ENCODE assay signal across 13 mouse cellular contexts in genomic region chr3:101071576-101071975, GRCm38 (mm10). TPM values are rescaled to one million over a fixed set of nuclear protein-coding genes. Genes with fewer than 3 reads are reported as not detected.
DNase-seq lines count a peak whose midpoint lies in the region; ATAC-seq and TF ChIP-seq lines count a peak whose summit lies in the region.
"Had no signal": no experiment of that assay in that cellular context is flagged by ENCODE, and none has a peak within 500 bp of the region (broad histone marks: within the 10 kb centered on the region; RNA-seq: fewer than 3 reads in every experiment).

No protein-coding gene starts in this region.

- H3K27me3 ChIP-seq in heart, embryonic 10.5 days (ENCODE audit: insufficient read depth, poor library complexity, severe bottlenecking), result no peaks in the 10 kb centered on the region
- H3K27me3 ChIP-seq in lung, embryonic 15.5 days, result no peaks in the 10 kb centered on the region
- no peaks in the 10 kb centered on the region for H3K27me3 ChIP-seq in forebrain, embryonic 16.5 days (replicated peaks; ENCODE audit: control insufficient read depth, insufficient read depth, low read length)
- H3K27me3 ChIP-seq in stomach, postnatal 0 days (ENCODE audit: control insufficient read depth, insufficient read depth, low read length), result no peaks in the 10 kb centered on the region
- no peaks in the 10 kb centered on the region for H3K27me3 ChIP-seq in intestine, embryonic 15.5 days (replicated peaks)

- no peak overlapping the region for H3K4me3 ChIP-seq in heart, embryonic 10.5 days
- no peak overlapping the region for H3K4me3 ChIP-seq in lung, embryonic 15.5 days
- no peak overlapping the region for H3K4me3 ChIP-seq in forebrain, embryonic 16.5 days (replicated peaks; ENCODE audit: low read length)
- no peak overlapping the region for H3K4me3 ChIP-seq in stomach, postnatal 0 days (ENCODE audit: low read depth, low read length)
- H3K4me3 ChIP-seq in intestine, embryonic 15.5 days (replicated peaks), result no peak overlapping the region

- TF ChIP-seq CTCF in stomach, postnatal 0 days (IDR thresholded peaks at IDR 0.05; ENCODE audit: low read depth), result no peak

- DNase-seq in heart, embryonic 10.5 days (ENCODE audit: low spot score), result no peak
- no peak for DNase-seq in heart, postnatal 25 days (ENCODE audit: low spot score)
- DNase-seq in lung, postnatal 25 days (ENCODE audit: low spot score), result no peak
- no peak for DNase-seq in stomach, postnatal 0 days (ENCODE audit: low spot score)
- DNase-seq in embryo, embryonic 9.5 days (ENCODE audit: extremely low spot score), result no peak
- DNase-seq: cerebellum, adult 18-20 months; kidney, adult 11 months; kidney, postnatal 36 days; lung, postnatal 14 days had no signal

- TF ChIP-seq EP300 in stomach, postnatal 0 days (optimal IDR thresholded peaks at IDR 0.05), result no peak

- no peak overlapping the region for H3K9ac ChIP-seq in lung, embryonic 15.5 days
- no peak overlapping the region for H3K9ac ChIP-seq in forebrain, embryonic 16.5 days (replicated peaks; ENCODE audit: low read depth, low read length)
- no peak overlapping the region for H3K9ac ChIP-seq in stomach, postnatal 0 days (ENCODE audit: low read length)
- H3K9ac ChIP-seq in intestine, embryonic 15.5 days, result no peak overlapping the region

- H3K4me1 ChIP-seq in heart, embryonic 10.5 days, result peaks cover 65% of the 10 kb centered on the region
- peaks cover 50% of the 10 kb centered on the region for H3K4me1 ChIP-seq in lung, embryonic 15.5 days
- peaks cover 44% of the 10 kb centered on the region for H3K4me1 ChIP-seq in forebrain, embryonic 16.5 days (replicated peaks; ENCODE audit: control insufficient read depth, insufficient read depth, low read length)
- H3K4me1 ChIP-seq in stomach, postnatal 0 days (replicated peaks; ENCODE audit: control insufficient read depth, insufficient read depth), result peaks cover 6% of the 10 kb centered on the region; the same call in 1 of the 2 replicates
- H3K4me1 ChIP-seq in intestine, embryonic 15.5 days (replicated peaks), result peaks cover 13% of the 10 kb centered on the region

- no peak overlapping the region for H3K4me2 ChIP-seq in lung, embryonic 15.5 days
- H3K4me2 ChIP-seq in forebrain, embryonic 16.5 days (ENCODE audit: low read length), result no peak overlapping the region
- H3K4me2 ChIP-seq in stomach, postnatal 0 days (replicated peaks; ENCODE audit: low read depth), result no peak overlapping the region
- H3K4me2 ChIP-seq in intestine, embryonic 15.5 days (replicated peaks), result no peak overlapping the region

- H3K9me3 ChIP-seq in heart, embryonic 10.5 days, result no peaks in the 10 kb centered on the region
- H3K9me3 ChIP-seq in lung, embryonic 15.5 days, result no peaks in the 10 kb centered on the region
- H3K9me3 ChIP-seq in forebrain, embryonic 16.5 days (ENCODE audit: control insufficient read depth, low read length), result no peaks in the 10 kb centered on the region
- H3K9me3 ChIP-seq in stomach, postnatal 0 days (ENCODE audit: control insufficient read depth, low read length), result no peaks in the 10 kb centered on the region
- no peaks in the 10 kb centered on the region for H3K9me3 ChIP-seq in intestine, embryonic 15.5 days

- peak overlapping the region; percentile 75 for H3K27ac ChIP-seq in heart, embryonic 10.5 days
- H3K27ac ChIP-seq in lung, embryonic 15.5 days, result peak overlapping the region; percentile 33; the same call in 1 of the 2 replicates
- peak overlapping the region; percentile 60 for H3K27ac ChIP-seq in forebrain, embryonic 16.5 days (ENCODE audit: low read length)
- H3K27ac ChIP-seq in stomach, postnatal 0 days (replicated peaks), result peak overlapping the region; percentile 59; the same call in 1 of the 2 replicates
- H3K27ac ChIP-seq in intestine, embryonic 15.5 days, result no peak overlapping the region

- intact Hi-C loops in heart, postnatal 25 days (cut with DNase I), result loop anchor here (5.0 kb wide), 1 partner anchor 74 kb away; no protein-coding TSS in a partner anchor

- H3K36me3 ChIP-seq in heart, embryonic 10.5 days, result peaks cover 24% of the 10 kb centered on the region
- 0 out of 2 replicates have a peak, but pooled peaks cover under 1% of the 10 kb centered on the region for H3K36me3 ChIP-seq in lung, embryonic 15.5 days
- H3K36me3 ChIP-seq in forebrain, embryonic 16.5 days (ENCODE audit: control insufficient read depth, insufficient read depth), result no peaks in the 10 kb centered on the region
- no peaks in the 10 kb centered on the region for H3K36me3 ChIP-seq in stomach, postnatal 0 days (ENCODE audit: control insufficient read depth, insufficient read depth, low read length)
- peaks cover 5% of the 10 kb centered on the region; the same call in 1 of the 2 replicates for H3K36me3 ChIP-seq in intestine, embryonic 15.5 days

- ATAC-seq in lung, embryonic 15.5 days (ENCODE audit: borderline replicate concordance, extremely low read depth, low FRiP score, low TSS enrichment), result no peak
- ATAC-seq in forebrain, embryonic 16.5 days, result no peak
- no peak for ATAC-seq in stomach, postnatal 0 days (ENCODE audit: low FRiP score, low TSS enrichment)
- no peak for ATAC-seq in intestine, embryonic 15.5 days

RNA-seq across cellular contexts. Expression of gene Ptgfrn, which starts 38.5 kb away (rescaled TPM):
- 4.8 and 5.6 TPM in 2 replicates for polyA plus RNA-seq in heart, embryonic 10.5 days (2016; fragmentation: Nextera tagmentation; extraction: Ambion mirVana)
- total RNA-seq in heart, postnatal 25 days (2021), result 10 to 100 TPM; 31.0 to 34.9 TPM
- polyA plus RNA-seq in lung, embryonic 15.5 days (2015; fragmentation: Nextera tagmentation; extraction: Ambion mirVana), result 5.0 and 5.5 TPM in 2 replicates
- polyA plus RNA-seq in forebrain, embryonic 16.5 days (2015; fragmentation: Nextera tagmentation; extraction: Ambion mirVana), result 3.2 and 3.4 TPM in 2 replicates
- polyA plus RNA-seq in stomach, postnatal 0 days (2015; fragmentation: Nextera tagmentation; extraction: Ambion mirVana), result 5.3 and 5.8 TPM in 2 replicates
- polyA plus RNA-seq in intestine, embryonic 15.5 days (2015; fragmentation: Nextera tagmentation; extraction: Ambion mirVana), result 4.4 and 4.5 TPM in 2 replicates

RNA-seq across cellular contexts. Expression of gene Cd101, which starts 42.2 kb away (rescaled TPM):
- 0.34 and 0.50 TPM in 2 replicates for polyA plus RNA-seq in heart, embryonic 10.5 days (2016; fragmentation: Nextera tagmentation; extraction: Ambion mirVana)
- total RNA-seq in heart, postnatal 25 days (2021), result under 1 TPM; 0.23 to 0.25 TPM
- polyA plus RNA-seq in lung, embryonic 15.5 days (2015; fragmentation: Nextera tagmentation; extraction: Ambion mirVana), result 0.17 TPM in 1 of 2 replicates, not detected in the other
- polyA plus RNA-seq in forebrain, embryonic 16.5 days (2015; fragmentation: Nextera tagmentation; extraction: Ambion mirVana), result not detected in 2 replicates
- polyA plus RNA-seq in stomach, postnatal 0 days (2015; fragmentation: Nextera tagmentation; extraction: Ambion mirVana), result 0.06 and 0.11 TPM in 2 replicates
- 0.05 TPM in 1 of 2 replicates, not detected in the other for polyA plus RNA-seq in intestine, embryonic 15.5 days (2015; fragmentation: Nextera tagmentation; extraction: Ambion mirVana)
- total RNA-seq: liver, adult 2 months had no signal
